Mouse (Mus musculus) ES-E14 (cell line): ENCODE data around the gene Ect2l.

Source experiments
- CHD2 ChIP-seq: IDR thresholded peaks from 2 replicates; pipeline ENCODE4 v1.6.1; 2014; ENCODE audit warnings: mild to moderate bottlenecking, low read depth, low read length, inconsistent platforms
- HCFC1 ChIP-seq: IDR thresholded peaks from 2 replicates; pipeline ENCODE4 v1.6.1; 2012; ENCODE audit warnings: low read length, inconsistent platforms, borderline replicate concordance; ENCODE audit not compliant: insufficient read depth
- MAFK ChIP-seq: IDR thresholded peaks from 2 replicates; pipeline ENCODE4 v1.6.1; 2014; ENCODE audit warnings: mild to moderate bottlenecking, low read depth, low read length, inconsistent platforms; ENCODE audit not compliant: insufficient read depth
- ZC3H11A ChIP-seq: IDR thresholded peaks from 2 replicates; pipeline ENCODE4 v1.6.1; 2012; ENCODE audit warnings: low read depth, mild to moderate bottlenecking, inconsistent platforms, low read length, borderline replicate concordance
- ZNF384 ChIP-seq: IDR thresholded peaks from 2 replicates; pipeline ENCODE4 v1.6.1; 2012; ENCODE audit warnings: low read depth, low read length, inconsistent platforms

DNA sequence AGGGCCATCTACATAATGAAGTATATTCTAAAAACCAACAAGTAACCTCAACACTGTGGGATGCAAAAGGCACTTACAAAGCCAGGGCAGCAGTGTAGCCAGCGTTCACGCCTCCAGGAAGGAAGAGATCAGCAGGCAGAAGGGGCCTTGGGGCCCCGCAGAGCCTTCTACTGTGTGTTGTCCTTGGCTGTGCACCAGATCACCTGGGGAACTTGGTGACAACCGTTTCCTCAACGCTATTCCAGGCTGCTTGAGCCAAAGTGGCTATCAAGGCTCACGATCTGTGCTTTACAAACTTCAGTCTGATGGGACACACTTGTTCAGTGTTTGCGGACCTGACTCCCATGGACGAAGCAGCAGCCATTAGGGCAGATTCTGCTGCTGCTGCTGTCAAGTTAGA is 19.0 kb downstream of the Ect2l start:
- TF ChIP-seq MAFK = no peak
- no peak for TF ChIP-seq ZC3H11A
- TF ChIP-seq CHD2 = no peak
- TF ChIP-seq ZNF384 = no peak
- no peak for TF ChIP-seq HCFC1
